Mouse (Mus musculus) kidney, postnatal 14 days (tissue): Measurements from ENCODE around the gene Znfx1.
A peak's percentile ranks its signal among the peaks of the same experiment; 100 is the strongest.
"Not testable (repeated sequence)": the region's sequence is repeated elsewhere in the genome, so short reads cannot be mapped to it uniquely, and the experiment has no call there.

ENCODE experiments used
- DNase-seq: peaks from one replicate; pipeline ENCODE4 v3.0.0; 2022; ENCODE audit warnings: mixed read lengths

Znfx1 gene

GRCm38 (mm10) chr2:167048698-167049358 lies 14.0 kb downstream of the Znfx1 start:
- no peak for DNase-seq

- DNase-seq = no peak
Measured at GRCm38 (mm10) chr2:167048223-167048622, 14.6 kb downstream of the Znfx1 start.

GRCm38 (mm10) chr2:167043400-167044121 lies 19.3 kb downstream of the Znfx1 start:
- DNase-seq = no peak

- DNase-seq = no peak
Measured at GRCm38 (mm10) chr2:167039386-167039785, 23.4 kb downstream of the Znfx1 start.

- no peak for DNase-seq
Measured at GRCm38 (mm10) chr2:167038716-167039115, 24.1 kb downstream of the Znfx1 start.

- no peak for DNase-seq
Measured at GRCm38 (mm10) chr2:167038297-167038696, 24.5 kb downstream of the Znfx1 start.

- no peak for DNase-seq
Measured at GRCm38 (mm10) chr2:167037710-167038109, 25.1 kb downstream of the Znfx1 start.

GRCm38 (mm10) chr2:167030507-167030906 lies 32.3 kb downstream of the Znfx1 start:
- no peak for DNase-seq

- DNase-seq = no peak
Measured at GRCm38 (mm10) chr2:167028553-167028952, 34.3 kb downstream of the Znfx1 start.

- no peak for DNase-seq
Measured at GRCm38 (mm10) chr2:167019396-167019795, 43.4 kb downstream of the Znfx1 start.

- no peak for DNase-seq
Measured at GRCm38 (mm10) chr2:167015382-167015718, 47.5 kb downstream of the Znfx1 start.

GRCm38 (mm10) chr2:167014702-167015381 lies 48.0 kb downstream of the Znfx1 start, which contains the start of gene Ddx27:
Gene Ddx27, plus strand, starts transcription at chr2:167015193.
- DNase-seq = peak; percentile 95

- DNase-seq = no peak
Measured at GRCm38 (mm10) chr2:167010546-167010945, 52.3 kb downstream of the Znfx1 start.

GRCm38 (mm10) chr2:167009483-167009882 lies 53.3 kb downstream of the Znfx1 start:
- no peak for DNase-seq

- not testable (repeated sequence) for DNase-seq
Measured at GRCm38 (mm10) chr2:167007565-167007964, 55.2 kb downstream of the Znfx1 start.

GRCm38 (mm10) chr2:167007001-167007491 lies 55.8 kb downstream of the Znfx1 start:
- DNase-seq = no peak

- no peak for DNase-seq
Measured at GRCm38 (mm10) chr2:167006355-167006754, 56.5 kb downstream of the Znfx1 start.

GRCm38 (mm10) chr2:167004099-167004854 lies 58.5 kb downstream of the Znfx1 start:
- peak; percentile 78 for DNase-seq

GRCm38 (mm10) chr2:167001486-167001885 lies 61.3 kb downstream of the Znfx1 start:
- DNase-seq = no peak

- no peak for DNase-seq
Measured at GRCm38 (mm10) chr2:166996533-166996894, 66.3 kb downstream of the Znfx1 start.

- DNase-seq = peak; percentile 98
Measured at GRCm38 (mm10) chr2:166995796-166996532, 66.9 kb downstream of the Znfx1 start, which contains the start of gene Stau1. Gene Stau1, minus strand, starts transcription at chr2:166996299.
